Mouse (Mus musculus): ENCODE results near the gene Nutf2-ps1.
"Not testable (repeated sequence)": the region's sequence is repeated elsewhere in the genome, so short reads cannot be mapped to it uniquely, and the experiment has no call there.

Gene Nutf2-ps1

GRCm38 (mm10) chr19:53588968-53589367 is at the start of gene Nutf2-ps1:
TSS of gene Nutf2-ps1 (minus strand) at chr19:53589068.
- DNase-seq (ENCODE audit: low read depth, low spot score) = not testable (repeated sequence)

- no peak for DNase-seq (ENCODE audit: low read depth, low spot score)
Observed at GRCm38 (mm10) chr19:53638041-53638440, 49.2 kb upstream of the Nutf2-ps1 start.

GRCm38 (mm10) chr19:53621681-53622080 is 32.8 kb upstream of the Nutf2-ps1 start:
- no peak for DNase-seq (ENCODE audit: low read depth, low spot score)

GRCm38 (mm10) chr19:53608921-53609320 is 20.1 kb upstream of the Nutf2-ps1 start:
- no peak for DNase-seq (ENCODE audit: low read depth, low spot score)

- DNase-seq (ENCODE audit: low read depth, low spot score) = no peak
Observed at GRCm38 (mm10) chr19:53601363-53601655, 12.4 kb upstream of the Nutf2-ps1 start.

- DNase-seq (ENCODE audit: low read depth, low spot score) = peak; percentile 32
Observed at GRCm38 (mm10) chr19:53600549-53601362, 11.9 kb upstream of the Nutf2-ps1 start.

- peak; percentile 98 for DNase-seq (ENCODE audit: low read depth, low spot score)
Observed at GRCm38 (mm10) chr19:53599757-53600539, 11.1 kb upstream of the Nutf2-ps1 start, which contains the start of gene Smc3. TSS of gene Smc3 (plus strand) at chr19:53600398.

GRCm38 (mm10) chr19:53596723-53597474 is 8.0 kb upstream of the Nutf2-ps1 start:
- no peak for DNase-seq (ENCODE audit: low read depth, low spot score)

- DNase-seq (ENCODE audit: low read depth, low spot score) = not testable (repeated sequence)
Observed at GRCm38 (mm10) chr19:53587686-53588085, 1.2 kb downstream of the Nutf2-ps1 start.

GRCm38 (mm10) chr19:53580271-53580670 is 8.6 kb downstream of the Nutf2-ps1 start:
- DNase-seq (ENCODE audit: low read depth, low spot score) = not testable (repeated sequence)

GRCm38 (mm10) chr19:53578597-53579252 is 10.1 kb downstream of the Nutf2-ps1 start:
- peak; percentile 59 for DNase-seq (ENCODE audit: low read depth, low spot score)

GRCm38 (mm10) chr19:53577025-53577800 is 11.7 kb downstream of the Nutf2-ps1 start:
- no peak for DNase-seq (ENCODE audit: low read depth, low spot score)

- no peak for DNase-seq (ENCODE audit: low read depth, low spot score)
Observed at GRCm38 (mm10) chr19:53576061-53576460, 12.8 kb downstream of the Nutf2-ps1 start.

- DNase-seq (ENCODE audit: low read depth, low spot score) = no peak
Observed at GRCm38 (mm10) chr19:53575296-53576010, 13.4 kb downstream of the Nutf2-ps1 start.

- DNase-seq (ENCODE audit: low read depth, low spot score) = no peak
Observed at GRCm38 (mm10) chr19:53574546-53574945, 14.3 kb downstream of the Nutf2-ps1 start.

GRCm38 (mm10) chr19:53574131-53574530 is 14.7 kb downstream of the Nutf2-ps1 start:
- no peak for DNase-seq (ENCODE audit: low read depth, low spot score)

- DNase-seq (ENCODE audit: low read depth, low spot score) = no peak
Observed at GRCm38 (mm10) chr19:53573151-53573550, 15.7 kb downstream of the Nutf2-ps1 start.

- no peak for DNase-seq (ENCODE audit: low read depth, low spot score)
Observed at GRCm38 (mm10) chr19:53572607-53573006, 16.3 kb downstream of the Nutf2-ps1 start.

- no peak for DNase-seq (ENCODE audit: low read depth, low spot score)
Observed at GRCm38 (mm10) chr19:53571501-53572428, 17.1 kb downstream of the Nutf2-ps1 start.
